Mouse (Mus musculus) heart, embryonic 14.5 days (tissue): Measurements from ENCODE around the gene Zfp185. TPM values are rescaled to one million over a fixed set of nuclear protein-coding genes. Genes with fewer than 3 reads are reported as not detected.

Experiments
- ATAC-seq: fragments of 200-750 bp; cut with Nextera tagmentation; 2 replicates; pipeline ENCODE4 v1.8.0; 2017; ENCODE audit warnings: low read depth, moderate TSS enrichment; ENCODE audit not compliant: insufficient number of reproducible peaks, insufficient read depth, low FRiP score
- H3K27ac ChIP-seq, 2 experiments: fragments of 200-500 bp in 1 of 2; fragments of 300-500 bp in 1 of 2; sonication (generic) in 1 of 2; replicated peaks in 1 of 2; 2 replicates each; pipeline ENCODE4 v1.5.1; 2012 to 2014; ENCODE audit warnings: low read depth in 2 of 2, low read length in 2 of 2, control low read depth in 1 of 2, mild to moderate bottlenecking in 1 of 2, mixed read lengths in 1 of 2; ENCODE audit not compliant: control insufficient read depth in 1 of 2, insufficient read depth in 1 of 2
- H3K27me3 ChIP-seq: fragments of 300-500 bp; sonication (generic); 2 replicates; pipeline ENCODE4 v1.6.1; 2014; ENCODE audit warnings: mild to moderate bottlenecking, low read length, control low read depth; ENCODE audit not compliant: control insufficient read depth, insufficient read depth
- H3K36me3 ChIP-seq: fragments of 300-500 bp; sonication (generic); 2 replicates; pipeline ENCODE4 v1.6.1; 2014; ENCODE audit warnings: mild to moderate bottlenecking, control low read depth, low read length, mixed read lengths; ENCODE audit not compliant: control insufficient read depth, insufficient read depth
- H3K4me1 ChIP-seq, 2 experiments: fragments of 200-500 bp in 1 of 2; fragments of 300-500 bp in 1 of 2; sonication (generic) in 1 of 2; 2 replicates each; pipeline ENCODE4 v1.6.1; 2012 to 2014; ENCODE audit warnings: low read length in 2 of 2, control low read depth in 1 of 2, mixed read lengths in 1 of 2; ENCODE audit not compliant: control insufficient read depth in 2 of 2, insufficient read depth in 2 of 2
- H3K4me2 ChIP-seq: fragments of 300-500 bp; sonication (generic); 2 replicates; pipeline ENCODE4 v1.6.1; 2014; ENCODE audit warnings: mild to moderate bottlenecking, low read length
- H3K4me3 ChIP-seq, 2 experiments: fragments of 200-500 bp in 1 of 2; fragments of 300-500 bp in 1 of 2; sonication (generic) in 1 of 2; 2 replicates each; pipeline ENCODE4 v1.5.1; 2012 to 2014; ENCODE audit warnings: low read length in 2 of 2, mild to moderate bottlenecking in 2 of 2, control low read depth in 1 of 2, low read depth in 1 of 2, moderate library complexity in 1 of 2; ENCODE audit not compliant: control insufficient read depth in 1 of 2, insufficient read depth in 1 of 2
- H3K9ac ChIP-seq: fragments of 300-500 bp; sonication (generic); 2 replicates; pipeline ENCODE4 v1.6.1; 2014; ENCODE audit warnings: mild to moderate bottlenecking, low read length
- H3K9me3 ChIP-seq: fragments of 300-500 bp; sonication (generic); 2 replicates; pipeline ENCODE4 v1.6.1; 2016; ENCODE audit warnings: low read length, control low read depth; ENCODE audit not compliant: control insufficient read depth
- WGBS: fragments of 180-500 bp; shearing (Covaris S2); extraction: QIAGEN DNeasy Blood & Tissue Kit; methylation state at CpG from one replicate; pipeline ENCODE4 v1.1.7; 2014; 5-methylcytosine and 5-hydroxymethylcytosine counted together
- polyA plus RNA-seq: library from polyadenylated mRNA; unstranded; fragments of >200 nt; fragmentation: Nextera tagmentation; extraction: Ambion mirVana; gene quantifications from 2 replicates; pipeline ENCODE4 v1.2.1, GENCODE M21; 2014

Gene Zfp185
- polyA plus RNA-seq, 1 experiment from 2014 or later: 4.9 TPM

DNA sequence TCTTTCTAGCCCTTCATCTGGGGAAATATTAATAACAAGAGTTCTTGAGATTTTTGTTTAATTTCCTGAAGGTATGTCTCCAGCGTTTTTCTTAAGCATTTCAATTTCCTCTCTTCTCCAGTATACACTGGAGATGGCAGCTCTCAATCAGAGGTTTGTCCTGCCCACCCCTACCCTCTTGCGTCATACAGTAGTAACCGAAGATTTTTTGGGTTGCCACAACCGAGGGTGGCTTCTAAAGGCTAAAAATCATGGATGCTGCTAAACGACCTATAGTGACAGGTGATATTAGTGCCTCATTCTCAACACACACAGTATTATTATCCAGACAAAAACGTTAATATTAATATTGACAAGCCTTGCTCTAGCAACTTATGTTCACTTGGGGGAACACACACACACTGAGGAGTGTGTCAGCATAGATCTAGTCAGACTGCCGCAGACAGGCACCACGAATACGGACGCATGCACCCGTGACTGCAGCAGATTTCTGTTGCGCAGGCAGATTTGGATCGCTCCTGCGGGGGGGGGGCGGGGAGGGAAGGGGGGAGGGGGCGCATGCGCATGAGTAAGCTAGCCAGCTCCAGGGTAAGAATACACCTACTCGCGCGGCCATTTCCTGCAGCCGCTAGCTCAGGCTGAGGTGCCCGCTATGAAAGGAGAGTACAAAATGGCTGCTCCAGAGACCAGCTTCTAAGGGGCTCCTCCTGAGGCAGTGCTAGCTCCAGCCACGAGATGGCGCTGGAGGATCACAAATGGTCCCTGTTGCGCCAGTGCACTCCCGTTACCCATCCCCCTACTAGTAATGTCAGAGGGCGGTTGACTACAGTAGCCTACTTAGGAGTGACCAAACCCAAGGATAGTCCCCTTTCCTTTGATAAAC is 20.7 kb downstream of the Zfp185 start:
- Histone ChIP-seq H3K36me3 (no peaks in the 10 kb centered on the region), H3K27ac (peak overlapping the region; percentile 47 to 76; a peak in 3 of 4 replicates), H3K4me2 (peak overlapping the region; percentile 63), H3K9me3 (no peaks in the 10 kb centered on the region), H3K27me3 (no peaks in the 10 kb centered on the region), H3K4me1 (no peaks in the 10 kb centered on the region), H3K4me3 (peak overlapping the region; percentile 35 to 56), H3K9ac (peak overlapping the region; percentile 61)
- peak; percentile 98 for ATAC-seq
- WGBS: 17% methylated on average over 24 of the region's 27 CpGs

- no peaks in the 10 kb centered on the region for H3K9me3 ChIP-seq
- H3K27me3 ChIP-seq: no peaks in the 10 kb centered on the region
- ATAC-seq: no peak
- no peak overlapping the region for H3K4me2 ChIP-seq
- no peaks in the 10 kb centered on the region for H3K36me3 ChIP-seq
- WGBS: 56% methylated on average over 4 of the region's 4 CpGs
- no peak overlapping the region for H3K27ac ChIP-seq
- H3K9ac ChIP-seq: no peak overlapping the region
- no peak overlapping the region for H3K4me3 ChIP-seq
- no peaks in the 10 kb centered on the region for H3K4me1 ChIP-seq
These were observed 25.7 kb downstream of the Zfp185 start for GRCm38 (mm10) chrX:73012846-73013245.

DNA sequence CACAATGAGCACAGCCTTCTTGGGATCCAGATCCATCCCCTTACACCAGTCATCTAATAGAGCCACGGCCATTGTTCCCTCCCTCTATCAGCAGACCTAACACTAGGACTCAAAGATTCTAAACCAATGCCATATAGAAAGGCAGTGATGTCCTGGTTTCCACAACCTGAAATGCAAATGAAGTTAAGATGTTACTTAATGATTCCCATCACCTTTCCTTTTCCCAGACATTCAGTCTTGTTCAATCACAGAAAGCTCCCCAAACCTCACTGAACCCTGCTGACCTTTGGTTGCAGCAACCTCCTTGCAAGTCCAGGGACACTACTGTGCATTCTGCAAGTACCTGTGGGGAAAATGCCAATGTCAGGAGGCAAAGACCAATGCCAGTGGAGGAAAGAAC is 49.9 kb downstream of the Zfp185 start, which contains the start of gene Pnma5:
Pnma5 (minus strand) TSS at position 101 of the 400 bp plus-strand sequence.
- WGBS: 76% methylated on average over 1 of the region's 1 CpGs
- no peaks in the 10 kb centered on the region for H3K4me1 ChIP-seq
- no peaks in the 10 kb centered on the region for H3K36me3 ChIP-seq
- no peak for ATAC-seq
- H3K27me3 ChIP-seq: no peaks in the 10 kb centered on the region; the same call in 1 of the 2 replicates
- H3K27ac ChIP-seq: no peak within 1 kb of the TSS
- H3K4me3 ChIP-seq: no peak within 1 kb of the TSS
- no peak within 1 kb of the TSS for H3K9ac ChIP-seq
- no peaks in the 10 kb centered on the region for H3K9me3 ChIP-seq
- H3K4me2 ChIP-seq: no peak within 1 kb of the TSS

DNA sequence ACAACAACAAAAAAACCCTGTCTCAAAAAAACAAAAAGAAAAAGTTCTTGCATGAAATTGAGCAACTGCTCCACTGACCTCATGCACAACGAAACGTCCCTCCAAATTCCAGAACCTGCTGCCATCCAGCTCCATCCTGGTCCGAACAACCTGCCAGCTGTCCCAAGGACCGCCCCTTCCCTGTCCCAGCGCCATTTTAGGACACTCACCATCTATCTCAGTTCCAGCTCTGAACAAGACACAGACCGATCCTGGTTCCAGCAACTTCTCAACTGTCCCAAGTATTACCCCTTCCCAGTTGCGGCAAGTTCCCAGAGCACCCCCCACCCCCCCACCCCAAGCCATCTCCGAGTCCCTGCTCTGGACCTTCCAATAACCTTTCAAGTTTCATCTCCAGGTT is 51.7 kb downstream of the Zfp185 start:
- Histone ChIP-seq H3K36me3 (no peaks in the 10 kb centered on the region), H3K9ac (no peak overlapping the region), H3K4me3 (no peak overlapping the region), H3K27ac (no peak overlapping the region), H3K27me3 (no peaks in the 10 kb centered on the region; the same call in 1 of the 2 replicates), H3K9me3 (no peaks in the 10 kb centered on the region), H3K4me1 (no peaks in the 10 kb centered on the region), H3K4me2 (no peak overlapping the region)
- 79% methylated on average over 8 of the region's 8 CpGs for WGBS
- no peak for ATAC-seq

GRCm38 (mm10) chrX:73039666-73040065 is 52.5 kb downstream of the Zfp185 start:
- Histone ChIP-seq H3K4me2 (no peak overlapping the region), H3K4me3 (no peak overlapping the region), H3K4me1 (no peaks in the 10 kb centered on the region), H3K9ac (no peak overlapping the region), H3K27ac (no peak overlapping the region), H3K27me3 (no peaks in the 10 kb centered on the region; the same call in 1 of the 2 replicates), H3K36me3 (no peaks in the 10 kb centered on the region), H3K9me3 (no peaks in the 10 kb centered on the region)
- no peak for ATAC-seq
- WGBS: 70% methylated on average over 12 of the region's 12 CpGs

DNA sequence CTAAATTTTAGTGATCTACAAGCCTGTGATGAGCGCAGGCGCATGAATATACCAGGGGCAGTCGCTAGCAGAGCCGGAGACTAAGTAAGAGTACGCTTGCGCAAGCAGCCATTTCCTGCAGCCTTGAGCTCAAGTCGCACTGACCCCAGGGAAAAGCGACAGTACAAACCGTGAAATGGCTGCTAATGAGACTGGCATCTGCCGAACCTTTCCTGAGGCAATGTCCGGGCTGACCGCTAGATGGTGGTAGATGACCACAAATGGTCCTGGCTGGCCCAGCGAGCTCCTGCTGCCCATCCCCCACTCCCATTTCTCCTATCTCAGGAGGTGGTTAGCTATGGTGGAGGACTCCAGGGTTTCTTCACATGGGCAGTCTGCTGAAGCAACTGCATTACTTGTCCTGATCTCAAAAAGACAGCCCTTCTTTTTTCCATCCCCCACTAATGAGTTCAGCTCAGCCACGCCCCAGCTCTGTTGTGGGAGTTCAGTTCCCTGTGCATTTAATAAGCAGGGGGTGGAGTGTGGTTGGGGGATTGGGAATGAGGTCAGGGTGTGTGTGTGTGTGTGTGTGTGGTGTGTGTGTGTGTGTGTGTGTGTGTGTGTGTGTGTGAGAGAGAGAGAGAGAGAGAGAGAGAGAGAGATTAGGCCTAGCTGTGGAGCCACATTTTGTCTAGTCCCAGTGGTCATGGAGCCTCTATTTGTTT is 66.9 kb downstream of the Zfp185 start:
- H3K27me3 ChIP-seq: no peaks in the 10 kb centered on the region
- H3K27ac ChIP-seq: no peak overlapping the region
- peak overlapping the region; percentile 37 for H3K4me2 ChIP-seq
- H3K9ac ChIP-seq: no peak overlapping the region
- no peaks in the 10 kb centered on the region for H3K9me3 ChIP-seq
- peak; percentile 77; the same call in 1 of the 2 replicates for ATAC-seq
- WGBS: 20% methylated on average over 14 of the region's 14 CpGs
- H3K4me3 ChIP-seq: no peak overlapping the region
- H3K4me1 ChIP-seq: peaks cover 0 to 2% of the 10 kb centered on the region in 2 experiments; a peak in 1 of 4 replicates
- H3K36me3 ChIP-seq: no peaks in the 10 kb centered on the region

DNA sequence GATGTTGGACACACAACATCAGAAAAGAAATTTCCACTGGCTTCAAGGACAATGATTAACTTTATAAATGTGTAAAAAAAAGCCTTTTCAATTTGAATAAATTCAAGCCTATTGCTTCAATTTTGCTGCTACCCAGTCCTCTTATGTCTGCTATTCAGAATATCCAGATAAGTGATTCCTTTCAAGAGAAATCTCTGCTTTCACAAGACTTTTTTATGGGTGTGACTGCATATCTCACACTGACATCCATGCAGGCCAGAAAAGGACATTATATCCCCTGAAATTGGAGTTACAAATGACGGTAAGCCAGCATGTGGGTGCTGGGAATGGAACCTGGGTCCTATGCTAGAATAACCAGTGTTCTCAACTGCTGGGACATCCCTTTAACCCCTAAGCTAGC is 74.4 kb downstream of the Zfp185 start:
- Histone ChIP-seq H3K4me2 (no peak overlapping the region), H3K27ac (no peak overlapping the region), H3K9me3 (no peaks in the 10 kb centered on the region), H3K36me3 (no peaks in the 10 kb centered on the region), H3K4me1 (no peaks in the 10 kb centered on the region), H3K9ac (no peak overlapping the region), H3K4me3 (no peak overlapping the region), H3K27me3 (no peaks in the 10 kb centered on the region)
- ATAC-seq: no peak
- 69% methylated on average over 1 of the region's 1 CpGs for WGBS
